Mouse (Mus musculus) ovary, adult 2 months (tissue): ENCODE data around the gene Itga10. TPM values are rescaled to one million over a fixed set of nuclear protein-coding genes. Genes with fewer than 3 reads are reported as not detected.

Experiments
- polyA plus RNA-seq: library from polyadenylated mRNA; depleted of rRNA; stranded (reverse); fragments of >200 nt; gene quantifications from 2 replicates; pipeline ENCODE4 v1.2.3, GENCODE M21; 2012; rRNA removed

Itga10 gene
- 2.5 and 3.0 TPM in 2 replicates for polyA plus RNA-seq

DNA sequence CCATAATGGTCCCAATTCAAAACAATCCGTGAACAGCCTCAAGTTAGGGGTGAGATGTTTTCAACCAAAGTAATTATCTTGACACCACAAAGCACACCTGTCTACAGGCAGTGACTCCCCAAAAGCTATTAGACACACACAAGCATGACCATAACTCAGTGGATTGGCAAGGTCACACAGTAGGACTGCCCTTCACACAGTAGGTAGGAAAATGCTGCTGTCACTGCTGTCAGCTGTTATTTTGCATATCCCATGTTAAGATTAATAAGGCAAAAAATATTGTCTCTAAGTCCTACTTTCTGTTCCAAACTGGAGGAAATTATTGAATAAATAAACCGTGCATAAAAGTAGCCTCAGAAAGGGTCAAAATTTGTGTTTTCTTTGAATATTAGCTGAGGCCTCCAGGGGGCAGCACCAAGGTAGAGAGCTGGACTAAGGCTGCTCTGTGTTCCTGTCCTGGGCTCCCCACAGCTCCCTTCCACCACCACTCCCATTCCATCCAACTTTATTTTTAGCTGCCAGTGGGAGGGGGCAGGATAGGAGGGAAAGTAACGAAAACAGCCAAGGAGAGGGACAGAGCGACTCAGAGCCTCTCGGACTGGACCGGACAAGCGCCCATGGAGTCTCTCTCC is at the start of gene Itga10:
Gene Itga10 (plus strand): TSS at position 567 of the 632 bp plus-strand sequence.

DNA sequence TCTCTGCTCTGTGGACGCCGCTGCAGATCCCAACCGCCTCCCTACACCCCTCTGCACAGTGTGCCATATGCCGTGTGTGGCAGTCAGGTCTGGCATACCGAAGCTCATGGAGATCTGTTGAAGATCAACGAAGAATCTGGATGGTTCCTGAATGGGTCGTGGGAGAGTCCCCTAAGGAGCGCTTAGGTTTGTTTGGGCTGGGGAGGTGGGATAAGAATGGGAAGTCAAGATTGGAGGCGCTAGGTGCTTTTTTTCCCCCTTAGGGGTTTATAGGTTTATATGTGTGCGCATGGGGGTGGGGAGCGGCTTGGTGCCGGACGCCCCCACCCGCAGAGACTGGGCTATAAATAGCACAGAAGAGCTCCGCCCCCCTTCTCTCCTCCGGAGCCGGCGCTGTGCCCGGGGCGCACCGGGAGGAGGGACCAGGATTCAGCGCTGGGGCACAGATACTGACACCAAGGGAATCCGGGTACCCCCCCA is 49.1 kb upstream of the Itga10 start, which contains the start of gene Ankrd34a:
Gene Ankrd34a (plus strand): TSS at position 409 of the 480 bp plus-strand sequence.

DNA sequence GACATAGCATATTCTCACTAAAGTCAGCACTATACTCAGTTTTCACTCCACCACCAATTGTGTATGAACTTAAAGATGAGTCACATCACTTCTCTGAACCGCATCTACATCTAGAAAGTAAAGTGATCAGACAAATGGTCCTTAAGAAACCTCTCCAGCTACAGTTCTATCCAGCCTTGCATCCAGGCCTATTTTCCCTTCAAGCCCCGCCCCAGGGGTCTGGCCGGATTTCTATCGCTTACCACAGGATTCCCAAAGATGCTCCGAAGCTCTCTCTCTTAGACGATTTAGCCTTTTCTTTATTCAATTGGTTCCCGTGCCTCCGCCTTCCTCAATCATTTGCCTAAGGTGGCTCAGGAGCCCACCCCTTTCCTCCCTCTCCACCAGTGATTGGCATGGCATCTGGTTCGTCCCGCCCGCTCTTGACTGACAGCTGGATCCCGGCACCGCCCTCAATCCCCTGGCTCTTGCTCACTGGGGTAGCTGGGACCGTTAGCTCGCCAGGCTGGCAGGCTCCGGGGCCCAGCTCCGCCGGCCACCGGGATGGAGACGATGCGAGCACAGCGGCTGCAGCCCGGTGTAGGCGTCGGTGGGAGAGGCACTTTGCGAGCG is 44.6 kb upstream of the Itga10 start, which contains the start of gene Lix1l:
Gene Lix1l (plus strand): TSS at position 511 of the 612 bp plus-strand sequence.

DNA sequence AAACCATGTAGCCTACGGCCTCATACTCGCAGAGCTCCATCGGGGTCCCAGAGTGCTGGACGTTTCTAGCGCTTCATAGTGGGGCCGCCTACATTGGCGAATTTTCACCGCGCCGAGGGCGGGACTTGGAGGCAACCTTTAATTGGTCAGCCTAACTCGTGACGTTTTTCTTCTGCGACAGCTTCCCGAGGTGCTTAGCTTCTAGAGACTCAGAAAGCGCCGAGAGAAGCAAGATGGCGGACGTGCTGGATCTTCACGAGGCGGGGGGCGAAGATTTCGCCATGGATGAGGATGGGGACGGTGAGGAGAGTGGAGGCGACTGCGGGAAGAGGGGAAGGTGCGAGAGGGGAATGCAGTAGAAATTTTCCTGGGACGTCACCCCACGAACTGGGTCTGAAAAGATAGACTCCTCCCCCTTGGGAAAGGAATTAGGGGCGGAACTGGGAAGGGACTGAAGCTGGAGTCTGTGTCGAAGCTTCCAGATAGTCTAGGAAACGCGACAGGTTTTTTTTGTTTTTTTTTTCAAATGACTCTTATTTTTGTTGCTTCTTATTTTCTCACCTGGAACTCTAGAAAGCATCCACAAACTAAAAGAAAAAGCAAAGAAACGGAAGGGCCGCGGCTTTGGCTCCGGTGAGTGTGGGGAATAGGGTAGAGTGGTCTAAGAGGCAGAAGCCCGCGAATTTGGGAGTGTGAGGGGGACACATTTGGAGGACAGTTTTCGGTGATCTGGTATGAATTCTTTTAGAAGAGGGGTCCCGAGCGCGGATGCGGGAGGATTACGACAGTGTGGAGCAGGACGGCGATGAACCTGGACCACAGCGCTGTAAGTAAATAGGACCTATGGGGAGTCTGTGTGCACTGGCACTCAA is 15.4 kb upstream of the Itga10 start, which contains the start of gene Rbm8a:
Gene Rbm8a (plus strand): TSS at position 205 of the 872 bp plus-strand sequence.

DNA sequence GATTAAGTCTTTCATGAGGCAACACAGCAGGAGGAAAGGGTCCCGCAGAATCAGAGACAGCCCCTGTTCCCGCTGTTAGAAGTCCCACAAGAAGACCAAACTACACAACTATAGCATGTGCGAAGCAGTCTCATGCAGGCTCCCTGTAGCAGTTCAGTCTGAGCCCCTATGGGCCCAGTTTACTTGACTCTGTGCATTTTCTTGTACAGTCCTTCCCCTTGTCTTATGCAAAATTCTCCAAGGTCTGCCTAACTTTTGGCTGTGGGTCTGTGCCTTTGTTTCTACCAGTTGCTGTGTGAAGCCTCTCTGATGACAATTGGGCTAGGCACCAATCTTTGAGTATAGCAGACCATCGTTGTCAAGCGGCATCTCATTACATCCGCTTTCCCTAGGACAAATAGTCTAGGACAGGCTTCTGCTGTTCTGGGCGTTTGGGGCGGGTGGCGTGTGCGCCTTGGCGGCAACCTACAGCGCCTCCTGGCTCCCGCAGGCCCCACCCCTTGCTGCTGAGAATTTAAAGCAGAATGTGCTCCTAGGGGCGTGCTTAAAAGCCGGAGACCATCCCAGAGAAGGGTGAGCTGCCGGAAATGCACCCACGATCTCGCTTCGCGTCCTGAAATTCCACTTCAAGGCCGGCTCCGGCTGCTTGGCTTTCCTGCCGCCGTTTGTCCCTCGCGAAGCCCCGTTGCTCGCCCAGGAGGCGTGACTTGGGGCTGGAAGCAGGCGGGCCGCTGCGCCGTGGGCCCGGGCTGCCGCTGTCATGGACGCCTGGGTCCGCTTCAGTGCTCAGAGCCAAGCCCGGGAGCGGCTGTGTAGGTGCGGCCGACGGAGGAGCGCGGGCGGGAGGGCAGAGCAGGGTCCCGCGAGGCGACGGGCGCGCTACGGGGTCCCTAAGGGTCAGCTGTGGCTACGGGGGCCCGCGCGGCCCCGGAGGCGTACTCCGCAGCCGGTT is 10.2 kb upstream of the Itga10 start, which contains the start of the genes Pex11b and Gm42957:
Gene Pex11b (plus strand): TSS at position 449 of the 952 bp plus-strand sequence.
Gene Gm42957 (plus strand): TSS at position 547 of the 952 bp plus-strand sequence.

DNA sequence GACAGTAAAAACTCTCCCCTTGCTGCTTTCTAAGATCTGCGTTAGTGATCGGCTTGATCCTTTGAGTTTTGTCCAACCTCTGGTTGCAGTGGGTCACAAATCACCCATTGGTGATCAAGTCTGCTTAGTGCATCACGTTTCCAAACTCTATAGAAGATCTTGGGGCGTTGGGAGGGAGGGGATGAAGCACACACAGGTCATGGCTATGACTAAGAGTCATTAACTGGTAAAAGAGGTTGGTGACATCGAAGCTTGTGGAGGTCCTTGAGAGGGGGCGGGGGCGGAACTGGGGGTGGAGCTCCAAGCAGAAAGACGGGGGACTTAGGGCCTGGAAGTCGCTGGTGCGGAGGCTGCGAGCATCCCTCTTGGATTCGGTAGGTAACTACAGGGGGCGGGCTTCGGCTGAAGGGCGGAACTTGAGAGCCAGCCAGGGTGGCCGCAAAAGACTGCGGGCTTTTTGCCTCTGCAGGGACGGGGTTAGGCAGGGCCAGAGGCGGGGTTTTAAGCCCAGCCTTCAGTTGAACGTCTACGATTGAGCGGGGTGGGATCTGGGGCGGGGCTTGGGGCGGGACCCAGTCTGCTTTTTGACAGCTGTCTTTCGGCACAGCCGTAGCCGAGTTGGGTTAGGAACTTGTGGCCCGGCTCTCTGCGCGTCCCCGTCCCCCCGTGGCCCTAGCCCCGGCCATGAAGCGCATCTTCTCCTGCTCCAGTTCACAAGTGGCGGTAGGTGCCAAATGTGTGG is 24.5 kb downstream of the Itga10 start, which contains the start of gene Ankrd35:
Gene Ankrd35 (plus strand): TSS at position 405 of the 742 bp plus-strand sequence.

DNA sequence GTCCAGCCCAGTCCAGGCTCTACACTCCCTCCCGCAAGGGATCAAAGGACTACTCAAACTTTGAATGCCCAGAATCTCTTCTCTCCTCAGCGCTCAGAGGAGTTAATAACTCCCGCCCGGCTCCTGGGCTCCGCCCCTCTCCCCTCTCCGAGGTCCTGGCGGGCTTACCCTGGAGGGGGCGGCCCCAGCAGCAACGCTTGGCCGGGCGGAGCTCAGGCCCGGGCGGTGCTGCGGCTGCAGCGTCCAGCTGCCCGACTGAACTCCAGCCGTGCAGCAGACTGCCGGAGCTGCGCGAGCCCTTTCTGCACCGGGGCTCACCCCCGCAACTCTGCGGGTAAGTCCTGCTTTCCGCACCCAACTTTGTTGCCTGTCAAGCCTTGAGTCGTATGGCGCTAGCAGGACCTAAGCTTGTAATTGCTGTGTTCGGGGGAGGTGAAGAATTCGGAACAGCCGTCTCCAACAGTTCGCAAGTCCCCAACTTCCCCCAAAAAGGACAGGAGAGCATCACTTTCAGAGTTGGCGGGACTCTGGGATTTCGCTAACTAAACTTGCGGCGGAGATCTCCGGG is 50.9 kb downstream of the Itga10 start, which contains the start of gene Pias3:
Gene Pias3 (plus strand): TSS at position 187 of the 568 bp plus-strand sequence.

DNA sequence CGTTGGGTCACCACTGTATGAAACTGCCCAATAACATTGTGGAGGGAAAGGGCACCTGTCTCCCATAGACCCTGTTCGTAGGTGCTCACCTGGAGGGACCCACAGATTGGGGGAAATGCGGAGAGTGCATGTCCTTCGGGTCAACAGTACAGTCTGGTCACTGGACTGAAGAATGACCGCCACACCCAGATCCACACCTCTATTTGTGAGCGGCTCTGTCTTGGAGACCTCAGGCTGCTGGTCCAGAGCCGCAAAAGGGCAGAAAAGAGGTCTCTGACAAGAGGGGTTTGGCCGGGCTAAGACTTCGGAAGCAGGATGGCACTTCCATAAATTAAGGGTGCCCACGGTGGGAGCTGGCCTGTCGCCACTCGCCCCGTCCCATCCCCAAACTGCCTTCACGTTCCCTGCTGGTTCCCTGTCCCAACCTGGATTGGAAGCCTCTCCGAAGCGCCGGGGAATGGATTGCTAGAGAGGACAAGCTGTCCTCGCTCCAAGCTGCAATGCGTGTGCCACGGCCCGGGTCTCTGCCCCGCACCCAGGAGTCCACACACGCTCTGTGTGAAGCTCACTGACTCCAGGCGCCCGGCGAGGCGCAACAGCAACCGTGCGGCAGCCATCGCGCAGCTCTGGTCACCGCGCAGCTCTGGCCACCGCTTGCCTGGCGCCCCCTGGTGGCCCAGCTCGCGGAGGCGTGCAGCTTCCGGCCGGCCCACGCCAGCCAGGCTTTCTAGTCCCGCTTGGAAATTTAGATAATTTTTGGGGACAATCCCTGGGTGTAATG is 62.7 kb downstream of the Itga10 start, which contains the start of gene Nudt17:
Gene Nudt17 (minus strand): TSS at position 660 of the 781 bp plus-strand sequence.

Other genes starting within 250 kb of the Itga10 start
- gene BC107364, start 193.3 kb upstream of the Itga10 start, polyA plus RNA-seq = not detected in 2 replicates
- gene Hfe2, start 120.4 kb upstream of the Itga10 start, polyA plus RNA-seq = 0.19 and 0.22 TPM in 2 replicates
- 920 and 1,089 TPM in 2 replicates for gene Txnip, start 87.6 kb upstream of the Itga10 start, polyA plus RNA-seq
- gene Gm16253, start 68.6 kb upstream of the Itga10 start, polyA plus RNA-seq = not detected in 2 replicates
- gene Polr3gl, start 51.4 kb upstream of the Itga10 start, polyA plus RNA-seq = 17.0 and 19.3 TPM in 2 replicates
- 3.1 TPM in 2 replicates for gene Ankrd34a, start 48.9 kb upstream of the Itga10 start, polyA plus RNA-seq
- 54.7 and 63.2 TPM in 2 replicates for gene Lix1l, start 44.4 kb upstream of the Itga10 start, polyA plus RNA-seq
- 3.3 and 5.3 TPM in 2 replicates for gene Rbm8a, start 15.7 kb upstream of the Itga10 start, polyA plus RNA-seq
- 39.9 and 48.8 TPM in 2 replicates for gene Pex11b, start 10.2 kb upstream of the Itga10 start, polyA plus RNA-seq
- gene Gm42957, start 10.1 kb upstream of the Itga10 start, polyA plus RNA-seq = 0.21 and 0.28 TPM in 2 replicates
- 3.9 and 4.7 TPM in 2 replicates for gene Ankrd35, start 24.5 kb downstream of the Itga10 start, polyA plus RNA-seq
- 45.6 and 51.2 TPM in 2 replicates for gene Pias3, start 50.8 kb downstream of the Itga10 start, polyA plus RNA-seq
- gene Nudt17, start 63.0 kb downstream of the Itga10 start, polyA plus RNA-seq = 4.0 and 5.0 TPM in 2 replicates
- 26.6 and 35.9 TPM in 2 replicates for gene Polr3c, start 82.0 kb downstream of the Itga10 start, polyA plus RNA-seq
- gene Rnf115, start 82.1 kb downstream of the Itga10 start, polyA plus RNA-seq = 12.2 and 14.3 TPM in 2 replicates
- gene Pdzk1, start 183.7 kb downstream of the Itga10 start, polyA plus RNA-seq = 0.66 and 0.81 TPM in 2 replicates
- 0.64 and 0.77 TPM in 2 replicates for gene Cd160, start 183.8 kb downstream of the Itga10 start, polyA plus RNA-seq